Mouse (Mus musculus) G1E (cell line): ENCODE results near the gene Gpkow.

Experiments
- CTCF ChIP-seq: IDR thresholded peaks from 2 replicates; pipeline ENCODE4 v1.5.1; 2012; ENCODE audit warnings: low read depth, low read length, inconsistent platforms, mixed read lengths
- GATA1 ChIP-seq: IDR thresholded peaks from 2 replicates; pipeline ENCODE4 v1.6.1; 2012; ENCODE audit warnings: borderline replicate concordance, low read length, inconsistent platforms, mixed read lengths
- GATA2 ChIP-seq: IDR thresholded peaks from 2 replicates; pipeline ENCODE4 v1.6.1; 2012; ENCODE audit warnings: low read depth, low read length, inconsistent platforms, borderline replicate concordance

GRCm38 (mm10) chrX:7696954-7697381 lies at the start of gene Gpkow:
- TF ChIP-seq CTCF (no peak), GATA2 (no peak), GATA1 (no peak)
